Mouse (Mus musculus) hindbrain, embryonic 10.5 days (tissue): Measurements from ENCODE around the gene A830018L16Rik. TPM values are rescaled to one million over a fixed set of nuclear protein-coding genes. Genes with fewer than 3 reads are reported as not detected.

Experiments used
- DNase-seq: peaks from one replicate; pipeline ENCODE4 v3.0.0-alpha.2; 2017; ENCODE audit warnings: low spot score
- H3K27ac ChIP-seq: fragments of 300-500 bp; sonication (generic); 2 replicates; pipeline ENCODE4 v1.5.1; 2016; ENCODE audit warnings: mild to moderate bottlenecking, moderate library complexity
- H3K27me3 ChIP-seq: fragments of 300-500 bp; sonication (generic); 2 replicates; pipeline ENCODE4 v1.6.1; 2016; ENCODE audit warnings: mild to moderate bottlenecking; ENCODE audit not compliant: poor library complexity, insufficient read depth, severe bottlenecking
- H3K36me3 ChIP-seq: fragments of 300-500 bp; sonication (generic); 2 replicates; pipeline ENCODE4 v1.6.1; 2016; ENCODE audit warnings: mild to moderate bottlenecking, moderate library complexity
- H3K4me1 ChIP-seq: fragments of 300-500 bp; sonication (generic); replicated peaks from 2 replicates; pipeline ENCODE4 v1.6.1; 2016; ENCODE audit warnings: mild to moderate bottlenecking
- H3K4me3 ChIP-seq: fragments of 300-500 bp; sonication (generic); 2 replicates; pipeline ENCODE4 v1.5.1; 2016; ENCODE audit warnings: mild to moderate bottlenecking, moderate library complexity
- H3K9me3 ChIP-seq: fragments of 300-500 bp; sonication (generic); 2 replicates; pipeline ENCODE4 v1.6.1; 2016; ENCODE audit warnings: mild to moderate bottlenecking, moderate library complexity
- WGBS: fragments of 180-500 bp; shearing (Covaris S2); methylation state at CpG from one replicate; pipeline ENCODE4 v1.1.7; 2016; 5-methylcytosine and 5-hydroxymethylcytosine counted together
- polyA plus RNA-seq: library from polyadenylated mRNA; unstranded; fragments of >200 nt; fragmentation: Nextera tagmentation; extraction: Ambion mirVana; gene quantifications from 2 replicates; pipeline ENCODE4 v1.2.1, GENCODE M21; 2016

A830018L16Rik gene
- polyA plus RNA-seq = 1.3 and 1.6 TPM in 2 replicates

DNA sequence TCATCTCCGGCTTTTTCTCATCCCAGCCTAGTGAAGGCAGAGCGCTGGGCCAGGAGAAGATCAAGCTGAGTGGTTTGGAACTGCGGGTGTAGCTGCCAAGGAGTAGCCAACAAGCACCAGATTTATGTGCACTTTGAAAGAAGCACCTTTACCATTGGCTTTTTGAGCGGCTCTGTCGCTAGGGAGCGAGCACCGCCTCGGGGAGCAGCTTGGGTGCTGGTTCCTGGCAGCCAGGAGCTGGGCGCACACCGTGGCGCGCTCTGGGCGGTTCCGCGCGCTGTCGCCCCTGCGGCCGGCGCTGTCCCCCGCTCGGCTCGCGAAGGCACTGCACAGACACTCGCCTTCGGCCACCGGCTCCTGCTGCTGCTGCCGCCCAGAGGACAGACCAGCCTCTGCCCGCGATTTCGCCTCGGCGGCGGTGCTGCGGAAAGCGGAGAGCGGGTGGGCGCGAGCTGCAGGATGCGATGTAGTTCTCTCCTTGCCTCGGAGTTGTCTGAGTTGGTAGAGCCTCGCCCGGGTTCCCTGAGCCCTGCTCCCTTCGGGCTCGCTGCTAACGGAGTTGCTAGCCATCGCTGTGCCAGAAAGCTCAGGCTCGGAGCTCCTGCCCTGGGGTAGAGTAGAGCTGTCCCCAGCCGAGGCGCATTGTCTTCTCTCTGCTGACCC lies at the start of gene A830018L16Rik:
TSS of gene A830018L16Rik (plus strand) at position 212 of the 663 bp plus-strand sequence.
- WGBS = under 1% methylated on average over 50 of the region's 50 CpGs
- peak within 1 kb of the TSS; percentile 79 for H3K27ac ChIP-seq

GRCm38 (mm10) chr1:11385846-11386245 lies 28.1 kb upstream of the A830018L16Rik start:
- WGBS = 58% methylated on average over 3 of the region's 3 CpGs
- H3K27ac ChIP-seq = no peak overlapping the region
- no peak for DNase-seq

More for the DNA sequence above, at the start of gene A830018L16Rik:
- Histone ChIP-seq H3K36me3 (no peaks in the 10 kb centered on the region), H3K9me3 (no peaks in the 10 kb centered on the region), H3K27me3 (peaks cover 30% of the 10 kb centered on the region), H3K4me1 (peaks cover 11% of the 10 kb centered on the region; the same call in 1 of the 2 replicates), H3K4me3 (peak within 1 kb of the TSS; percentile 61)
- DNase-seq = peak; percentile 89

GRCm38 (mm10) chr1:11395408-11395807 lies 18.5 kb upstream of the A830018L16Rik start:
- Histone ChIP-seq H3K27me3 (no peaks in the 10 kb centered on the region), H3K9me3 (no peaks in the 10 kb centered on the region), H3K27ac (no peak overlapping the region), H3K4me3 (no peak overlapping the region), H3K36me3 (no peaks in the 10 kb centered on the region), H3K4me1 (no peaks in the 10 kb centered on the region)
- DNase-seq = no peak
- WGBS = 54% methylated on average over 4 of the region's 4 CpGs

More at GRCm38 (mm10) chr1:11385846-11386245, 28.1 kb upstream of the A830018L16Rik start:
- no peaks in the 10 kb centered on the region for H3K4me1 ChIP-seq
- no peaks in the 10 kb centered on the region for H3K9me3 ChIP-seq
- no peak overlapping the region for H3K4me3 ChIP-seq
- H3K27me3 ChIP-seq = no peaks in the 10 kb centered on the region
- H3K36me3 ChIP-seq = no peaks in the 10 kb centered on the region

GRCm38 (mm10) chr1:11395996-11396736 lies 17.7 kb upstream of the A830018L16Rik start:
- no peaks in the 10 kb centered on the region for H3K36me3 ChIP-seq
- no peak overlapping the region for H3K27ac ChIP-seq
- H3K27me3 ChIP-seq = no peaks in the 10 kb centered on the region
- WGBS = 89% methylated on average over 2 of the region's 2 CpGs
- DNase-seq = no peak
- H3K4me3 ChIP-seq = no peak overlapping the region
- no peaks in the 10 kb centered on the region for H3K9me3 ChIP-seq
- H3K4me1 ChIP-seq = no peaks in the 10 kb centered on the region

- no peaks in the 10 kb centered on the region for H3K4me1 ChIP-seq
- H3K27me3 ChIP-seq = no peaks in the 10 kb centered on the region
- 40% methylated on average over 2 of the region's 2 CpGs for WGBS
- H3K4me3 ChIP-seq = no peak overlapping the region
- no peaks in the 10 kb centered on the region for H3K36me3 ChIP-seq
- DNase-seq = no peak
- no peak overlapping the region for H3K27ac ChIP-seq
- H3K9me3 ChIP-seq = no peaks in the 10 kb centered on the region
Measured at GRCm38 (mm10) chr1:11401159-11401558, 12.7 kb upstream of the A830018L16Rik start.

DNA sequence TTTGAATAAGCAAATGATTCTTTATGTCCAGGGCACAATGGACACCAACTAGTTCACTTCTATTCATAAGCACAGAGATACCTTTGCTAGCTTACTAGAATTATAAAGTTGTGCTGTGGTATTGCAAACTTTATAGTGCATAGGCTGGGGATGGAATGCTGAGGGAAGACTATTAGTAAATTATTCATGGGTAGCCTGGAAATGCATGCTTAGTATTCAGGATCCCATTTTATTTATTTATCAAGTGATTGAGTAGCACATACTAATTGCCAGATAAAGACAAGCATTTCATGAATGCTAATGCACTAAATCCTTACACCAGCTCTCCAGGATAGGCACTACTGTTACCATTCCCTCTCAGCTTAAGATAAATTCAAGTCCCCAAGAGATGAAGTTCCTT lies 8.4 kb upstream of the A830018L16Rik start:
- Histone ChIP-seq H3K4me1 (no peaks in the 10 kb centered on the region), H3K27ac (no peak overlapping the region), H3K27me3 (no peaks in the 10 kb centered on the region), H3K9me3 (no peaks in the 10 kb centered on the region), H3K36me3 (no peaks in the 10 kb centered on the region), H3K4me3 (no peak overlapping the region)
- no peak for DNase-seq

DNA sequence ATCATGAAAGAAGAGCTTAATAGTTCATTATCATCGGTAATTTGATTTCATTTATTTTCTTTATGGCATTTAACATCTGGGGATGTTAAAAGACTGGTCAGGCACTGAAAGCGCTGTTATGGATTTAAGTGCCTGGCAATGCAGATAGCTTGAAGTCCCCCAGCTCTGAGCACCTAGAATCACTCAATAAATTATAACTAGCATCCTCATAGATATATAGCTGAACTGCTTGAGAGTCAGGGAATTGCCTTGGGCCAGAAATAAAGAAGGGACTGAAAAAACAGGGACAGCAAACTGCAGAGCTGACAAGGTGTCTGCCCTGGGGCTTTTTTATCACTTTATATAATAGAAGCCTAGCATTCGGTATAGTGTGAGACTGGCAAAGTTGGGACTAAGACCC lies 7.9 kb upstream of the A830018L16Rik start:
- no peaks in the 10 kb centered on the region for H3K27me3 ChIP-seq
- no peaks in the 10 kb centered on the region for H3K9me3 ChIP-seq
- no peak for DNase-seq
- 91% methylated on average over 3 of the region's 3 CpGs for WGBS
- H3K27ac ChIP-seq = no peak overlapping the region
- H3K36me3 ChIP-seq = no peaks in the 10 kb centered on the region
- H3K4me3 ChIP-seq = no peak overlapping the region
- H3K4me1 ChIP-seq = no peaks in the 10 kb centered on the region

DNA sequence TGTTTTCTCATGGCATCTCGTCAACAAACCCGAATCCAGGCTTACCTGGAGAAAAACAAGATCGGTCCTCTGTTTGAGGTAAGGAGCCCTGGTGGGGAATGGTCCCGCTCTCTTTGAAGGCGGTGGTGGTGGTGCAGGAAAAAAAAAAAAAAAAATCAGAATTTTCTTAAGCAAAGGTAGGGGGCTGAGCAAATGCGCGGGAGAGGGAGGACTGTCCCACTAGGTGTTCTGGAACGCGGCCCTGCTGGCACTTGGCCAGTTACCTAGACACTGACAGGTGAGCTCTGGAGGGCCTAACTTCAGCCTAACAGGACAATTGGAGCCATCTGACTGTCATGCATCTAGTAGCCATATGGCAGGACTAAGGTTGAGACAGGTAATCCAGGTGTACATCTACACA lies 655 bp downstream of the A830018L16Rik start:
- H3K27ac ChIP-seq = peak overlapping the region; percentile 79
- 1% methylated on average over 9 of the region's 9 CpGs for WGBS
- peaks cover 30% of the 10 kb centered on the region for H3K27me3 ChIP-seq
- DNase-seq = no peak
- peaks cover 11% of the 10 kb centered on the region; the same call in 1 of the 2 replicates for H3K4me1 ChIP-seq
- peak overlapping the region; percentile 61 for H3K4me3 ChIP-seq
- no peaks in the 10 kb centered on the region for H3K9me3 ChIP-seq
- no peaks in the 10 kb centered on the region for H3K36me3 ChIP-seq

- 85% methylated on average over 1 of the region's 1 CpGs for WGBS
- H3K36me3 ChIP-seq = no peaks in the 10 kb centered on the region
- H3K4me3 ChIP-seq = no peak overlapping the region
- H3K27me3 ChIP-seq = no peaks in the 10 kb centered on the region
- no peaks in the 10 kb centered on the region for H3K9me3 ChIP-seq
- DNase-seq = no peak
- H3K4me1 ChIP-seq = no peaks in the 10 kb centered on the region
- no peak overlapping the region for H3K27ac ChIP-seq
Measured at GRCm38 (mm10) chr1:11427310-11427709, 13.4 kb downstream of the A830018L16Rik start.

- H3K9me3 ChIP-seq = no peaks in the 10 kb centered on the region
- H3K27me3 ChIP-seq = no peaks in the 10 kb centered on the region
- H3K27ac ChIP-seq = no peak overlapping the region
- no peaks in the 10 kb centered on the region for H3K36me3 ChIP-seq
- 89% methylated on average over 1 of the region's 1 CpGs for WGBS
- H3K4me1 ChIP-seq = no peaks in the 10 kb centered on the region
- no peak overlapping the region for H3K4me3 ChIP-seq
- DNase-seq = no peak
Measured at GRCm38 (mm10) chr1:11458353-11458752, 44.4 kb downstream of the A830018L16Rik start.

- no peaks in the 10 kb centered on the region for H3K27me3 ChIP-seq
- no peaks in the 10 kb centered on the region for H3K36me3 ChIP-seq
- no peak for DNase-seq
- H3K4me1 ChIP-seq = no peaks in the 10 kb centered on the region
- H3K9me3 ChIP-seq = no peaks in the 10 kb centered on the region
- no peak overlapping the region for H3K27ac ChIP-seq
- WGBS = 70% methylated on average over 1 of the region's 1 CpGs
- H3K4me3 ChIP-seq = no peak overlapping the region
Measured at GRCm38 (mm10) chr1:11466325-11466724, 52.4 kb downstream of the A830018L16Rik start.

- Histone ChIP-seq H3K27me3 (no peaks in the 10 kb centered on the region), H3K36me3 (no peaks in the 10 kb centered on the region), H3K4me1 (no peaks in the 10 kb centered on the region), H3K9me3 (no peaks in the 10 kb centered on the region), H3K27ac (no peak overlapping the region), H3K4me3 (no peak overlapping the region)
- WGBS = 62% methylated on average over 5 of the region's 5 CpGs
- no peak for DNase-seq
Measured at GRCm38 (mm10) chr1:11467065-11467643, 53.2 kb downstream of the A830018L16Rik start.

- 83% methylated on average over 2 of the region's 2 CpGs for WGBS
- Histone ChIP-seq H3K27ac (no peak overlapping the region), H3K4me3 (no peak overlapping the region), H3K4me1 (no peaks in the 10 kb centered on the region), H3K27me3 (no peaks in the 10 kb centered on the region), H3K36me3 (no peaks in the 10 kb centered on the region), H3K9me3 (no peaks in the 10 kb centered on the region)
- no peak for DNase-seq
Measured at GRCm38 (mm10) chr1:11492936-11493335, 79.0 kb downstream of the A830018L16Rik start.
